Mouse (Mus musculus) neural tube, embryonic 10.5 days (tissue): ENCODE measurements around the gene Fcer2a.
A peak's percentile ranks its signal among the peaks of the same experiment; 100 is the strongest.

Source experiments
- DNase-seq: peaks from one replicate; pipeline ENCODE4 v3.0.0-alpha.2; 2017; ENCODE audit warnings: low spot score; ENCODE audit errors: extremely low spot score

Fcer2a gene

DNA sequence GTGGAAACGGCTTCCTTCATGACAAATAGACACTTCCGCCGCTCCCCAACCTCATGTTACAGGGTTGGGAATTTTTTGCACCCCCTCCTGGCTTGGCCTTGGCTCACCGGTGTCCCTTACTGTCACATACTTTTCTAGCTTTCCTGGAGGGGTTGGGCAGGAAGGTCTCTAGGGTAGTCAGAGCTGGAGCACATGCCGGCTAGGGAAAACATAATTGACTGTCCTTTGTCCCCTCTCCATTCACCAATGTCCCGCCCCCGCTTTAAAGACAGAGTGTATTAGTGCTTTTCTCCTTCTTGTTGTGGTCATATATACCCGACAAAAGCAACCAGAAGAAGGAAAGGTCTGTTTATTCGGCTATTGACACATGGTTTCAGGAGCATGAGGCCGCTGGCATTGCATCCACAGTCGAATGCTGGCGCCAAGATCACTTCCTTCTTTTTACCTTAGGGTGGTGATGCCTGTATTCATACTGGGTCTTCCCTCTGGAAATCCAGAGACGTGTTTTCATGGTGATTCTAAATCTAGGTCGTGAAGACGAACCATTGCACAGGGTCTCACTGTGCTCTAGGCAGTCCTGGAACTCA, 16.9 kb downstream of the Fcer2a start:
- peak; percentile 29 for DNase-seq

DNA sequence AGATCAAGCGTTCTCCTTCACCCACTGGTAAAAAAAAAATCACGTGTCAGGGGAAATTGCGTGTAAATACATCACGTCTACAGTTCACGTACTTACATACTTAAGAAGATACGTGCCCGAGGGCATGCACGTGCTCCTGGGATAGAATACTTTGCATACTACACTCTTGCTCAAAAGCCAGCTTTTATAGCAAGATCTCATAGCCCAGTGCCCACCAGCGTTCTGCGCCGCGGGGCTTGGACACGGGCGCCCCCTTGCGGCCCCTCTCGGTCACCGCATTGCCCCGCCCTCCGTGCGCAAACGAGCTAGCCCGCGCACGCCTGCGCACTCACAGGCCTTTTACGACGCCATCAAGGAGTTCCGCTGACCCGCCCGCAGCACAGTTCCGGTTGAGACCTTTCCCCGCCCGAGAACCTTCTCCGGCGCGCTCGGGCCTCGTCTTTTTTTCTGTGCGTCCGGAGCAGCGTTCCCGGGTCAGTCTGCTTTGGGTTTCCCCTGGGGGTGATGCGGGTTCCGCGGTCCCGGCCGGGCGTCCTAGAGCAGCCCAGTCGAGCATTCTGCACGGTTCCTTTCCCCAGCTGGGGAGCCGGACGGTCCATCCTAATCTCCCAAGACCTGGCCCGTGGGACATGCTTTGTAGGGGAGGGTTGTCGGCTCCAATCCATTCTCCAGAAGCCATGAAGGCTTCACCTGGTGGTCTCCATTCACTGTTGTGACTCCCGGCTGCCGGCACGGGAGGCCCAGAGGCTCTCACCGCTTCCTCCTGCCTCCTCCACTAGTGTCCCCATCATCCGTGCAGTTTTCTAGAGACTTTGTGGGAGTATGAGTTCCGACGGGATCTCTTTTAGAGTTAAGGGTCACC, 17.6 kb downstream of the Fcer2a start, which contains the start of gene Trappc5:
TSS of gene Trappc5 (plus strand) at position 169 of the 862 bp plus-strand sequence.
- peak; percentile 94 for DNase-seq

DNA sequence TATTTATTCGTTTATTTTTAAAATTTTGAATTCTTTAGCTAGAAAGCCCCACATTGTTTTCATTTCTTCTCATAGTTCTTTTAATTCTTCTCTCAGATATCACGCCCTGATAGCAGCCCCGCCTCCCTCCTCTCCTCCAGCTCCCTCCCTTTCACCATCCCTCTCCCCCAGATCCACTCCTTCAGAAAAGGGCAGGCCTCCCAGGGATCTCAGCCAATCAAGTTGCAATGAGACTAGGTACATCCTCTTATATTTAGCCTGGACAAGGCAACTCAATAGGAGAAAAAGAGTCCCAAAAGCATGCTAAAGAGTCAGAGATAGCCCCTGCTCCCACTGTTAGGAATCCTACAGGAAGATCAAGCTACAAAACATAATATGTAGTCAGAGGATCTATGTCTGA, 19.3 kb downstream of the Fcer2a start:
- no peak for DNase-seq

DNA sequence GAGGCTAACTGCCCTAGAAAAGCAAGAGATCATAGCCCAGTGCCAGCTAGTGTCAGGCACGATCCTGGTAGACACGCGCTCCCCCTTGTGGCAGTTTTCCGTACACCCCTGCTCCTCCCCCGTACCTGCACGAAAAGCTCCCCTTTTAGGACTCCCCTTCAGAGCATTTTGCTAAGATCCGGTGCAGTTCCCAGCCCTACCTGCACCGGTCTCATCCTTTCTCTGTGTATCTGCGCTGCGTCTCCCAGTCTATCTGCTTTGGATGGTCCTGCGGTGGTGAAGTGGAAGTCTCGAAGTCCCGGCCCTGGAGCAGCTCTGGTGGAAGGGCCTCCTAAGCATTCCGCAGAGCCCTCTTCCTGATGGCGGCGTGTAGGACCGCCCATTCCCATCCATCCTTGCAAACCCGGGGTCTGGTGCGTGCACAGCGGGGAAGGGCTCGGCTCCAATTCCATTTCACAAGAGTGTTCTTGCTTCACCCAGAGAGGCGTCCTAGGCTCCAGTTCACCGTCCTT, 21.9 kb downstream of the Fcer2a start, which contains the start of gene Fcor:
TSS of gene Fcor (minus strand) at position 383 of the 512 bp plus-strand sequence.
- peak; percentile 84 for DNase-seq

DNA sequence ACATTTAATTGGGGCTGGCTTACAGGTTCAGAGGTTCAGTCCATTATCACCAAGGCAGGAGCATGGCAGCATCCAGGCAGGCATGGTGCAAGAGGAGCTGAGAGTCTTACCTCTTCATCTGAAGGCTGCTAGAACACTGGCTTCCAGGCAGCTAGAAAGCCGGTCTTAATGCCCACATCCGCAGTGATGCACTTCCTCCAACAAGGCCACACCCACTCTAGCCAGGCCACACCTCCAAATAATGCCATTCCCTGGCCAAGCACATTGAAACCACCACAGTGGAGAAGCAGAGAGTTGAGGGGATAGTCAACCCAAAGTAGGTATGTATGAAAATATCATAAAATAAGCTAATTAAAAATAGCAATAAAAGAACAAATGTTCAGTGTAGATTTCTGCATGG, 23.6 kb downstream of the Fcer2a start:
- no peak for DNase-seq

DNA sequence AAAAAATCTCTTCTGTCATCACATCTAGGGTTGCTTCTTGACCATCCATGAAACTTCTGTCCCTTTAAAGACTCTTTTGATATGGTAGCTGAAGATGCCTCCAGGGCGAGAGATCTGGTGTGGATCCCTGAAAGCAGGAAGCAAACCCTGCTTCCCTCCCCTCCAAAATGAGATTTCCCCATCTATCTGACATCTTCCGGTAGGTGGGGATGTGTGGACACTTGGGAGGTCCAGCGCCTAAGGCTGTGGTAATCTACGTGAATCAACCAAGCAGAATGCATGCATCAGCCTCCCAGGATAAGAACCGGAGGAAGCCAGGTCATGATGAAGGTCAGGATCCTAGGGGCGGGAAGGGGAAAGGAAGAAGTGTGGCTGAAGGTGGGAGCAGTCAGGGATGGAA, 28.5 kb downstream of the Fcer2a start, which contains the start of gene Mcemp1:
TSS of gene Mcemp1 (plus strand) at position 248 of the 400 bp plus-strand sequence.
- DNase-seq: no peak

DNA sequence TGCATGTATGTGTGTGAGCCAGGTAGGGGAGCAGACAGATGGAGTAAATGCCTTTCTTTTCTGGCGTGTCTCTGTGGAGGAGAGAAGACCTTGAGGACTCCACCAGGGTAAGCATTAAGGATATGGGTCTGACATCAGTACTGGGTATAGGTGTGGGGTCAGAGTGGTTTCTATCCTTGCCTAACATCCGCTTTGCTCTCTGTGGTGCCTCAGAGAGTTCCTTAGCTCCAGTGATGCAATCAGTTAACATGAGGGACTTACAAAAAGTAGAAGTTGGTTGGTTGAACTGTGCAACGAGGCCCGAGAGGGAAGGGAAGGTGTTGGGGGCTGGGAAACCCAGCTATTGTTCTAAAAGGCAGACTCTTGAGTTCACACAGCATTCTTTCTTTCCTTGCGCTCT, 29.6 kb downstream of the Fcer2a start:
- no peak for DNase-seq

DNA sequence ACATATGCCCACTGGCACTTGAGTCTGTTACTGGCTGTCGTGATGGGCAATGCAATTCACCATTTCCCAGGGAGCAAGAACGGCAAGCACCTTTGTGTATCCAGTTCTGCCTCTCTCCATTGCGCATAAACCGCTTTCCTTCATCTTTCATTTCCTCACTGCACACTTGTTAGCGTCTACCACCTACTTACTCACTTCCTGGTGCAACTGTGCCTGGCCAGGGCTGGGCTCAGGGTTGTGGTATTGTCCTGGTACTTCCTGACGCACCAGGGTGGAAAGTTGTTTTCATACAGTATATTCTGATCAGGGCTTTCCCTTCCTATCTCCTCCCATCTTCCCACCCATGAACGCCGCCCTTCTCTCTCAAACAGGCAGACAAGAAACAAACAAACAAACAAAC, 33.1 kb downstream of the Fcer2a start:
- no peak for DNase-seq

DNA sequence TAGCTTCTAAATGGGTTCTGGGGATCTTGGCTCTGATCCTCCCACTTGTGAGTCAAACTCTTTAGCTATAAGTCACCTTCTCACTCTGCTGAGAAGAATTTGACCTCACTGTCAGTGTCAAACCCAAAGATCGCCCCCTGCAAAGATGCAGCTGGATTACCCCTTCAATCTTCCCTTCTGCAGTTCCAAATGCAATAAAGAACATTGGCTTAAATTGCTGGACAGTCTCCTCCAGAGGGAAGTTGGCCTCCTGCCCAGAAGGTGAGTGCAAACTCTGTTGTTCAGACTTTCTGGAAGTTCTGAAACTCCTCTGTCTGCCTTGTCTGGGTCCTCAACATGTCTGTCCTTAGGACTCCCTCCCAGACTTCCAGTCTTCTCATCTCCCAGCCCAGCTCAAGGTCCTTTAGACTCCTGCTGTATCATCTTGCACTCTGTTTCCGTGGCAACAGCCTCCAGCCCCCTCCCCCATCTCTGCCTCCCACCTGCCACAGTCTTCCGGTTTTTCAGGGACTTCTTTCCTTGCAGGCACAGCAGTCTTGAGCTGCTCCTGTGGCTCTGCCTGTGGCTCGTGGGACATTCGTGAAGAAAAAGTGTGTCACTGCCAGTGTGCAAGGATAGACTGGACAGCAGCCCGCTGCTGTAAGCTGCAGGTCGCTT, 37.1 kb downstream of the Fcer2a start:
- DNase-seq: peak; percentile 42

DNA sequence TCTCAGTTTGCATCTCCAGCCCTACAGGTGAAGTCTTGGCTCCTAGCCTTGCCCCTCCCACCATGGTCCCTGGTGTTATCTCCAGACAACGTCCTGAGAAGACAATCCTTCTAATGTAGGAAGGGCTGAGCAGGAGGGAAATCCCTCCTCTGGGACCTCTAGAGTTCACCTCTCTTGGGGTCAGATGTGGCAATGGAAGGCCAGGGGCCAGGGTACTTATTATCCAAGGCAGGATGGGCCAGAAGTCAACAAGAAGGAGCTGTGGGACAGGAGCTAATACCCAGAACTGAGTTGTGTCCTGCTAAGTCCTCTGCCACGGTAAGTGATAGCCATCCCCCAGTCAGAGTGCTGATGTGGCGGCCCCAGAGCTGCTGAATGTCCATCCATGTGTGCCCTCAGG, 38.4 kb downstream of the Fcer2a start, which contains the start of gene Retn:
TSS of gene Retn (plus strand) at position 245 of the 400 bp plus-strand sequence.
- DNase-seq: no peak

DNA sequence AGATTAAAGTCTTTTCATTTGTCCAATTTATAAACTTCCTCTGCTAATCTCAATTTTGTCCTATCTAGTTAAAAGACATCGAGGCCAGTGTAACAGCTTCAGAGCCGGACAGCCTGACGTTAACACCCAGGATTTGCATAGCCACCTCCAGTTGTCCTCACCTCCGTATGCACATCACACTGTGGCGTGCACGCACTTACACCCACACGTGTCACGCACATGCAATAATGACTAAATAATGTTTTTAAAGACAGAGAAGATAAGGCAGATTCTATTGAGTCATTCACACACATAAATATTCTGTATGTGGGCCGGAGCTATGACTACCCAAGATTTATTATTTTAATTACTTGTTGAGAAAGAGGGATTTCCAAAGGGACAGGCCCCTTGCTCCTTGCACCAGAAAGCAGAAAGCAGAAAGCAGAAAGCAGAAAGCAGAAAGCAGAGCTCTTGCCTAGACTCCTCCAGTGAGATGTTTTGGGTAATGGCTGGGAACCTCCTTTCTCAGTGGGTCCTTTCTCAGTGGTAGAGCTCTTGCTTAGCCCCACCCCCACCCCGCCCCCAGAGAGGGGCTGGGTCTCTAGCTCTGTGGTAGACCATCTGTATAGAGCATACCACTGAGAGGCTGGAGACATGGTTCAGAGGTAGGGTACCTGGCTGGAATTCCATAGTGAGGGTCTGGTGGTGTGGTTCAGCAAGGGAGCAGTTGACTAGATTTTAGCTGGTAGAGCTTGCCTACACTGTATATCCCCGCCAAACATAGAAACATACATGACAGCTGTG, 39.1 kb downstream of the Fcer2a start:
- DNase-seq: no peak

DNA sequence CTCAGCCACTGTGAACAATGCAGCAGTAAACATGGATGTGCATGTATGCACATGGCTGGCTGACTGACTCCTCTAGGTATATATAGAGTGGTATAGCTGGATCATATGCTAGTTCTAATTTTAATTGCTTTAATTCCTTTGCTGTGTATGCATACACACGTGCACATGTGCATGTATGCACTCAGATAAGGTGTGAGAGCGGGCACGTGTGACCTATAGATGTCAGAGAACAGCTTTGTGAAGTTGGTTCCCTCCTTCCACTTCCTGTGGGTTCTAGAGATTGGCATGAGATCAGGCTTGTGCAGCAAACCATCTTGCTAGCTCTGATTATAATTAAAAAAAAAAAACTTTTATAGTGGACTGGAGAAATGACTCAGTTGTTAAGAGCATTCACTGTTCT, 41.1 kb downstream of the Fcer2a start:
- no peak for DNase-seq

DNA sequence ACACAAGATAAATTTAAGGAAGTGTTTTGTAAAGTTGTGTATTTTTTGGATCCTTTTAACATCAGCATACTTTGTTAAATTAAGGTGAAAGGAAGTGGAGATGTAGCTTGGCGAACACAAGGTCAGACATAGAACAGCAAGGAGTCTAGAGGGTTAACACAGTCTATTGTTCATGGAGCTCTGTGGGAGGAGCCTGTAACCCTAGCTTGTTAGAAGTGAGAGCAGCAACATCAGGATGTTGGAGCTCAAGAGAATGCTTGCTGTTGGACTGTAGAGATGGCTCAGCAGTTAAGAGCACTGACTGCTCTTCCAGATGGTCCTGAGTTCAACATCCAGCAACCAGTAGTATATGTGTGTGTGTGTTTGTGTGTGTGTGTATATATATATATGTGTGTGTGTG, 45.0 kb downstream of the Fcer2a start:
- no peak for DNase-seq

DNA sequence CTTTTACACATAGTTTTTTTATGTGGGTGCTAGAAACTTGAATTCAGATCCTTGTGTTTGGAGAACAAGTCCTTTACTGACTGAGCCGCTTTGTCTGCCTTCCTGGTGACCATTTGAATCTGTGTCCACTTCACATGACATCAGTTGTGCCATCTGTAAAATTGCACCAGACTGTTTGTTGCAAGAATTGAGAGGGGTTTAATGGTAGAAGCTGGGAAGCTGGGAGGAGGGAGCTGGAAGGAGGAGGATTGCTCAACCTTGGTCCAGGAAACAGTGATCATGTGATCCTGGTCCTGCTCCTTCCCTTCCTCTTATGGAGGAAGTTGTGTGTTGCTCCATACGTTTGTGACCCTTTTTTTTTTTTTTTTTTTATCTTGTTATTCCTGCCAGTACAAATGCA, 45.7 kb downstream of the Fcer2a start:
- no peak for DNase-seq

DNA sequence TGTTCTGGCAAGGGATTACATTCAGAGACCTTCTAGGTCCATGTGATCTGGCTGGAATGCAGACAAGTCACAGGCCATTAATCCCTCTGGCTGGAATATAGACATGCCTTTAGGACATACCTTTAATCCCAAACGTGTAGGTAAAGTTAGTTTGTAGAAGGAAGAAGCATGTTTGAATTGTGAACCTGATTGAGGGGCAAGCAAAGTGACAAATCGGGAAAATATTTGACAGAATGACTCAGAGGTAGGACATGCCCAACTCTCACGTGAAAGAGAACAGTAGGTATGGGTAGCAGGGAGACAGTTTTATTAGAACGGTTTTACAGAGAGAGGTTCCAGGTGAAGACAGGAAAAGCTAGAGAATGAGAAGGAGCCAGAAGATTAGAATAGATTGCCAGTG, 46.4 kb downstream of the Fcer2a start:
- no peak for DNase-seq

DNA sequence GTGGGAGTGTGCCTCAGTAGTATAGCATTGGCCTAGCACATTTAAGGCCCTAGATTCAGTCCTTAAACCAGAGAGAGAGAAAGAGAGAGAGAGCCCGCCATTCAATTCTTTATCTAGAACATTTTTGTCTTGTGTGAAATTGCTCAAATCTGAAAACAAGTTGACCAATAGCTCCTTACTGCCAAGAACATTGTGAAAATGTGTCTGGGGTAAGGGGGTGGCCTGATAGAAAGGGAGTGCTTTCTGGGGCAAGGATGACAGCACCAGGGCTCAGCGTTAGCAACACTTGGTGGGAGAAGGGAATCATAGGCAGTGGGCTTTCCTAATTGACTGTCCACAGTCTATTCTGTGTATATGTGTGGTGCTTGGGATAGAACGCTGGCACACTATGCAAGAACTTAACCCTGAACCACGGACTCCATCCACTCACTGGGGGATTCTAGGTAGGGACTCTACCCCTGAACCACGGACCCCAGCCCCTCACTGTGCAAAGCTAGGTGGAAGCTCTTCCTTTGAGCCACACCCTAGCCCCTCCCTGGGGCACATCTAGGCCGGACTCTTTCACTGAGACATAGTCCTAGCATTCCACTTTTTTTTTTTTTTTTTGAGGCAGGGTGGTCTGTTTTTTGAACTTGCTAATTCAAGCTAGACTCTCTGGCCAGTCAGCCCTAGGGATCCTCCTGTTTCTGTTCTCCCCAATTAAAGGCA, 47.0 kb downstream of the Fcer2a start:
- no peak for DNase-seq

DNA sequence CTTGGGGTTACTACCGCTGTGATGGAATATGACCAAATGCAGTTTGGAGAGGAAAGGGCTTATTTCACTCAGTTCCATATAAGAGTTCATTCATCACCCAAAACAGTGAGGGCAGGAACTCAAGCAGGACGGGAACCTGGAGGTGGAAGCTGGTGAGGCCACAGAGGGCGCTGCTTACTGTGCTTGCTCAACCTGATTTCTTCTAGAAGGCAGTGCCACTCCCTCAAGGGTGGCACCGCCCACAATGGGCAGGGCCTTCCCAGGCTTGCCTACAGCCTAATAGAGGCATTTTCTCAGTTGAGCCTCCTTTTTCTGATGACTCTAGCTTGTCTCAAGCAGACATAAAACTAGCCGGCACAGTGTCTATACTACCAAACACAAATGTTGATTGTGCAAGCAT, 48.2 kb downstream of the Fcer2a start:
- DNase-seq: no peak
